Mouse (Mus musculus) spleen, adult 12 weeks (tissue): ENCODE measurements at regions not wholly inside any gene's neighbourhood (a gene's known extent, or its start where the extent isn't known, plus 50 kb on each side); places are given as distances from the start of the nearest gene placed in this dataset.

ENCODE experiments used
- DNase-seq: peaks from one replicate; pipeline ENCODE4 v3.0.0; 2022; ENCODE audit warnings: low spot score

DNA sequence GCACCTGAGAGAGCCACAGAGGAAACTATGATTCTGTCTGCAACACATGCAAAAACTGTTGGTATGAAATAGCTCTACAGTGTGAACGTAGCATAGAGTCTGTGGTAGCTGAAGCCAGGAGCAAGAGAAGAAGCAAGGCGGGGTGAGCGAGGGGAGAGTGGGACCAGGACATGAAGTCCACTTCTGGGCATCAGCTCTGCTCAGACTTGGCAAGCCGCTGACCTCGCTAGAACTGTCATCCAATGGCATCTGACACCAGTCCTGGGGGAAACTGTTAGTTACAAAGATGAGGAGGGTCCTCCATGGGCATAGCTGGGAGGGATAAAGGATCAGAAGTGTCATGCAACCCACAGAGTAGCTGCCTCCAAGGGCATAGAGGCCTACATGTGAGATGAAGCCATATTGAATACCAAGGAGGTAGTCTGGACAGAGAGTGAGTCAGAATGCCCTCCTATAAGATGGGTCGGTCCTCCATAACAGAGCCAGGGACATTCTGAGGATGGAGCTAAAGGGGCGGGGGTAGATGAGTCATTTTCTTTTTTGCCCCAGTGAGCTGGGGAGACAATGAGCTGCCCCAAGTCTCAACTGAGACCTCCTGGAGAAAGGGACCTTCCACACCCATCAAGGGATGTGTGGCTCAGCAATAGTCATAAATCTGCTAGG lies 102.0 kb downstream of the 1810010D01Rik start:
- DNase-seq, result no peak

DNA sequence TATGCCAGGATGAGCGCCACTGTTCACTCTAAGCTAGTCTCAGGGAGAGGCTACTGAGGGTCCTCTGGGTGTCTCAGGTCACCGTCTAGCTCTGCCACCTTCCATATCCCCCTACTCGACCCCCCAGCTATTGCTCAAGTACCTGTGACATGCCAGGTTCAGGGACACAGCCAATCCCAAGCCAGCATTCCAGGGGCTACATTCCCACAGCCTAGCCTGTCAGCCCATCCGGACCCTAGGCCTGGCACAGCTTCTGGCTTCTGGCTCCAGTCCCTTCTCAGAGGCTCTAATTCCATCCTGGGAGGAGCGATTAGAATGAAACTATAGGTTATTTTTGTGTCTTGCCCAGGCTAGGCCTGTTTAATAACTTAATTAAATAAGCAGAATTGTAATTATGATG lies 105.2 kb downstream of the 1810010D01Rik start:
- no peak for DNase-seq

GRCm38 (mm10) chr7:145102216-145102615 lies 105.7 kb downstream of the 1810010D01Rik start:
- DNase-seq, result no peak

GRCm38 (mm10) chr7:145098335-145098734 lies 109.6 kb downstream of the 1810010D01Rik start:
- no peak for DNase-seq

- no peak for DNase-seq
Measured at GRCm38 (mm10) chr7:145094134-145094526, 113.8 kb downstream of the 1810010D01Rik start.

DNA sequence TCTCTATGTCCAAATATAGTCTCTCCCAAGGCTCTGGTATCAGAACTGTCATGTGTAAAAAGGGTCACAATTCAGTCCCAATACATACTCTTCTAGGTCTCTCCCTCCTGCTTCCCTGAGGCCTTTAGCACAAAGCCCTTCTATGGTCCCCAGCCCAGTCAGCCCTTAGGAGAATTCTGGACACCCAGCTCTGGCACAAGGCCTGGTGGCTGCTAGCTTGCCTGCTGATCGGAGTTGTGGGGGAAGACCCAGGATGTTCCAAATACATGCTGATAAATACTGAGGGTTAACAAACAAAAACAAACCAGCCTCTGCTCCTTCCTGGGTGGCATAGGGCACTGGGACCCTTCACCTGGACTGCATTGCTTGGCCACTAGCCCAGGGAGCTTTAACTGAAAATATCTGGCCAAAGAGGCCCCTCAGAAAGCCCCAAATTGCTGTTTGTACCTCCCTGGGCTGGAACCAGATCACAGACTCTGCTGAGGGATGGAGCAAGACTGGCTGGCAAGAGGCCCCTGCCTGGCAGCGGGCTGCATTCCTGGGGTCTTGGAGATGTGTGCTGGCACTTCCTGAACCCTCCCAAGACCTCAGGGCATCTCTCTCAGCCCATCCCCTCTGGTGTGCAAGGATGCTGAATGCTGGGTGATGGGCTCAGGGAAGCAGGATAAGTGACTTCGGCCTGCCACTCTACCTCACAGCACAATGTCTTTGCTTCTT lies 114.3 kb downstream of the 1810010D01Rik start:
- no peak for DNase-seq

DNA sequence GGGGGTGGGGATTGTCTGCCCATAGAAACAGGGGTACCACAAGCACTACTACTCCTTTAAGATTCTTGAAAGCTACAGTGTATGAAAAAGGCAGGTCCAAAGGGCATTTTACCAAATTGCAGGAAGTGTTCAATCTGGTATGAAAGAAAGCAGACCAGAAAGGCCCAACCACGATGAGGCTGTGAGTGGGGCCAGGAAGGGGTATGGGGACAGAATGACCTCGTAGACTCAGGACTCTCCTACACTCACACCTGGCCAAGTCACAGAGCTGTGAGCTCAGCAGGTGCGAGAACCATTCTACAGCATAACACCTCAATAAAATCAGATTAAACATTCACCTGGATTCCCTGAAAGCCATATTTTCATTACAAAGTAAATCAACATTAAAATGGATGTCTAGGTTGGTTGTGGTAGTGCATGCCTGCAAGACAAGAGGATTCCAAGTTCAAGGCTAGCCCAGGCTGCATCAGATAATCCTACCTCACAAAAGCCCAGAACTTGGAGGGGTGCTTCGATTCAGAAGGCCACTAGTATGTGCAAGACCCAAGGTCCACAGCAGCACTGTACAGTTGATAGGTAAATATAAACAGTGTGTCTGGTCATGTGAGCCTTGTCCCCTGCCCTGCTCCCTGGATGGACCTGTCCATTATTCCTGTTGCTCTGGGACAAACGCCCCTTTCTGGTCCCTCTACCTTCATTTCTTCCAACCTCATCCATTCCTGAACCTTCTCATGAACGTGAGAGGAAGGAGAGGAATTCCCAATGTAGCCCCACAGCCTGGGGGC lies 115.3 kb downstream of the 1810010D01Rik start:
- DNase-seq, result no peak

DNA sequence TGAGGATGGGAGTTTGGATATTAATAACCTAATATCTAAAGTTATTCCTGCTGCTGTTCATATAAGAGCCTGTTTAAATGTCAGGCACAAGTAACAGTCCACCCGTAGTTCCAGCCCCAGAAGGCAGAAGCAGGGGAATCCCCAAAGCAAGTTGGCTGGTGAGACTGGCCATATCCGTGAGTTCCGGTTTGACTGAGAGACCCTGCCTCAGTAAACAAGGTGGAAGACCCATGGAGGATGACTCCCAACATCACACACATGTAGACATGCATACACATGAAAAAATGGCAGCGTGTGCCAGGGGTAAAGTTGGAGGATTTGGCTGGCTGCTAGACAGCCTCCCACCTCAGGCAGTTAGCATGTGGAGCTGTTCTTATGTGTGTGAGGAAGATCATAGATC lies 117.1 kb downstream of the 1810010D01Rik start:
- no peak for DNase-seq

DNA sequence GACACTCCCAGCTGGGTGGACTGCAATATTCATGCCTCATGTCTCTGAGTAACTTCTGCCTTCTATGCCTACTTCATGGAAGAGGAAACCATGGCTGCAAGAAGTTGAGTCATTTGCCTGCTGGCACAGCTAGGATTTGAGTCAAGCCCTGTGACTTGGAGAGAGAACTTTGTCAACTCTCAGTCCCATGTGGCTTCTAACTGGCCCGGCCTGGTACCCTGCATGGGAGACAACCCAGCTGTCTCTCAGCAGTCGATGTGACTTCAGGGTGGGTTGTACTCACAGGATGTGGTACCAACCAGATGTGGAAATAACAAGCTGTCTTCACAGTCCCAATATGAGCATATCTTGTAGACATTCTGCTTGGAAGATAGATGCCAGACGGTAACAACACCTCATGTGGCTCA lies 118.6 kb downstream of the 1810010D01Rik start:
- no peak for DNase-seq

GRCm38 (mm10) chr7:145088655-145089054 lies 119.3 kb downstream of the 1810010D01Rik start:
- DNase-seq, result no peak

- no peak for DNase-seq
Measured at GRCm38 (mm10) chr7:145087790-145088189, 120.1 kb downstream of the 1810010D01Rik start.

DNA sequence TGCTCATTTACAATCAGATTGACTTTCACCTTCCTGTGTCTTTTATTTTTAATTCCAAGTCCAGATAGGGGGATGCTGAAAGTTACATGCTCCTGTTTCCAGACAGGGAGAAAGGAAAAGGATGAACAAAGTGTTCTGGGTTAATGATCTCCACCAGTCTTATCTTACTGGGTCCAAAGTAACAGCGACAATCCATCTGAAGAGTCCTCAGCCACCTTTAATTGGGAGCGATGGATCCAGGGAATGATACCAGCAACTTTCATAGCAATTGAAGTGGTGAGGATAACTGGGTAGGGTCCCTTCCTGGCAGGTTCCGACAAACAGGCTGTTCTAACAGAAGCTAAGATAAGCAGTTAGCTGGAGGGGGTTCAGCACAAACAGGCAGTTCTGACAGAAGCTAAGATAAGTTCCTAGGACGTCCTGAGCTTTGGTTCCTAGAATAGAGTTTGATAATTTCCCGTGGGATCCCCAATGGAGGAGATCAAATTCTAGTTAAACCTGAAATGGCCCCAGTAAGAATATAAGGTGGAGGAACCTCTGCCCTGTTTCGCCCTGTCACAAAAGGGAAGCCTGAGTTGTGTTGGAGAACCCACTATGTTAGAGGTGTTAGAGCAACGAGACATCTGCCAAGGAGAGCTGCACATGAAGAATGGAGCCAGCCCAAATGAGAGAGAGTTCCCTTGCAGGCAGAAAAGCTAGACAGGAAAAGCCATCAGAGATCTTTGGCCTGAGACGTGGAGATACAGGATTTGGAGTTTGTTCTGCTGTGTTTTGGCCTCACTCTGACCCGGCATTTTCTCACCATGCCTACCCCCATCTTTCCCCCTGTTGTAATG lies 124.8 kb downstream of the 1810010D01Rik start:
- DNase-seq, result no peak

DNA sequence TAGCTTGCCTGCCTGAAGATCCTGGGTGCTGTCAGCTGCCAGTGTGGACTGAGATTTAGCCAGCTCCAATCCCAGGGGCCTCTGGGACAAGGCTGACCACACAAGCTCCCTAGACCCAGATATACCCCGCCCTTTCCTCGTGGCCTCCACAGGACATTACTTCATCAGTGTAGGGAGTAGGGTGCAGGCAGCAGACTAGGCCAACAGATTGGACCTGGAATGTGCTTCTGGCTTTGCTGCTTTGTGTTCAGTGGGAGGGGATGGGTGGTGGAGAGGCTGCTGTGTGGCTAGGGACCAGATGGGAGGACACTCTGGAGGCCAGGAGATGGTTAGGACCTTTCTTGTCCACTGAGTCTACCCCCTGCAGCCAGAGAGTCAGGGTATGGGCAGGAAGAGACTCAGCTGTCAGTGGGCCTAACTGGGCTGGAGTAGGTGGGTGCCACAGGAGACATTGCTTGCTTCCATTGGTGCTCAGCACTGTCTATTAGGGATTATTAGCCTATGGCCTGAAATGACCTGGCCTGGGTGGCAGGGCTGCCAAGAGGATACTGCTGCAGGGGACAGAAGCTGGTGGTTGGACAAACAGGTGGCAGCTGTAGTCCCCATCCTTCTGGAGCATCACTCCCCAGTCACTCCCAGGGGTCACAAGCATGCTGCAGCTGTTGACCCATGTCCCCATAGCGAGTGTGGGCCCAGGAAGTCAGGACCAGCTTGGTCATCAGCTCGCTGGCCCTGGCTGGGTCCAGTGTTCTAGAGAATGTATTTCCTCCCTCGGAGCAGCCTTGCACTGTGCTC lies 132.5 kb upstream of the Ccnd1 start:
- no peak for DNase-seq

GRCm38 (mm10) chr7:145071533-145071932 lies 131.8 kb upstream of the Ccnd1 start:
- DNase-seq, result no peak

- DNase-seq, result no peak
Measured at GRCm38 (mm10) chr7:145067366-145067765, 127.6 kb upstream of the Ccnd1 start.

- no peak for DNase-seq
Measured at GRCm38 (mm10) chr7:145056320-145056719, 116.6 kb upstream of the Ccnd1 start.

DNA sequence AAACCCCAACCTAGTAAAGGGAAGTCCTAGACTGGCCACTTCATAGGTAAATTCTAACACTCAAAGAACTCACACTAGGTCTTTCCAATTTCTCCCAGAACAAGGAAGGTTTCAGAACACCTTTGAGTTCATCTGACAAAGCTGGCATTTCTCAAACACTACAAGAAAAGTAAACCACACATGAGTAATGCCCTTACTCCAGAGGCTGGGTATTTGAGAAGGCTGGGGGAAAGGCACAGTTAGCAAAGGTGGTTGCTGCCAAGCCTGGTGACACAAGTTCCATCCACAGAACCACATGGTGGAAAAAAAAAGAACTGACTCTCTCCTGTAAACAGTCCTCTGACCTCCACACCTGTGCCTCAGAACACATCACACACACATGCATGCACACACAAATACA lies 111.9 kb upstream of the Ccnd1 start:
- DNase-seq, result no peak

- DNase-seq, result no peak
Measured at GRCm38 (mm10) chr7:145050729-145051128, 111.0 kb upstream of the Ccnd1 start.

DNA sequence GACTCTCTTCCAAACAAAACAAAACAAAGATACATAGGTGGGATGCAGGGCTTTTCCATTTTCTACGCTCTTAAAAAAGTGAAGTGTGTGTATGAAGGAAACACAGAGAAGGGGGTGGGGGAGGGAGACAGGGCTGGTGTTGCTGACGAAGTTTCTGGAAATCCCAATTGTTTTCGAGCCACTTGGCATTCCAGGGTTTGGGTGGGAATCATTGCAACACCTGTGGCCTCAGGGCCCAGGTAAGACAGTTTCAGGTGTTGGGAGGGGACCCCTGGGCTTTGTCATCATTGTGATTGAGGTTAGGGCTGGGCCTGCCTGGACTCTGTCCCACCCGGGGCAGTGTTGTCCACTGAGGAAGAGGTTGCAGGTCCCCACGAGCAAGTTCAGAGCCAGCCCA lies 108.8 kb upstream of the Ccnd1 start:
- DNase-seq, result no peak

DNA sequence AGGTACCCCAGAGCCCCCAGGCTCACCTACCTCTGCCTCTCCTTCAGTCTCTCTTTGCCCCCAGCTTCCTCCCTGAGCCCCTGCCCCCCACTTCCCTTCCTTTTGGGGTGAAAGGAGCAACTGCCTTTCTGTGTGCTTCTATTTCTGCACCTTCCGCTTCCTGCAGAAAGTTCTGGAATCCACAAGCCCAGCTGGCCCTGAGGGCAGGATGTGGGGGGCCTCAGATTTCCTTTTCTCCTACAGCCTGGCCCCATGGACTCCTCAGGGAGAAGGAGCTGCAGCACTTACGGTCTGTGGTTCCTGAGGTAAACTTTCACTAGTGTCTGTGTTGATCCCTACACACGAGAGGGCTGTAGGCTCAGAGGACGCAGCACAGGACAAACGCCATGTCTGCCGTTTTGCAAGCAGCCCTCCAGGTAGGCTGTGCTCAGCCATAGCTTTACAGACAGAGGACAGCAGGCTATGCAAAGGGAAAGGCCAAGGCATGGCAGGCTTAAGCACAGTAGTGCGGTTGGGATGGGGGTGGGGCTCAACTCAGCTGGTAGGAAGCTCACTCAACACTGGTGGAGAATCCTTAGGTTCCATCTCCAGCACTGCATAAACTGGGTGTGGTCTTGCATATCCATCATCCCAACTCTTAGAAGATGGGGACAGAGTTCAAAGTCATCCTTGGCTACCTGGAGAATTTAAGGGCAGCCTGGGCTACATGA lies 108.2 kb upstream of the Ccnd1 start:
- no peak for DNase-seq

- no peak for DNase-seq
Measured at GRCm38 (mm10) chr7:145045230-145045629, 105.5 kb upstream of the Ccnd1 start.
